Mouse (Mus musculus) megakaryocyte, adult 5-6 weeks (primary cell): ENCODE measurements around the gene Stx5a. TPM values are rescaled to one million over a fixed set of nuclear protein-coding genes. Genes with fewer than 3 reads are reported as not detected.
"Not testable (repeated sequence)": the region's sequence is repeated elsewhere in the genome, so short reads cannot be mapped to it uniquely, and the experiment has no call there.

Experiments used
- ATAC-seq: 2 replicates; pipeline ENCODE4 v1.8.0; 2016; ENCODE audit warnings: mild to moderate bottlenecking, inconsistent platforms; ENCODE audit not compliant: poor library complexity, severe bottlenecking
- total RNA-seq, 2 experiments: library from RNA; stranded (forward) in 1 of 2; stranded (reverse) in 1 of 2; fragments of 153-499, 151-499 nt in 1 of 2; fragments of 221-1000, 200-1000 nt in 1 of 2; gene quantifications; 2 replicates each; pipeline versions ENCODE4 v1.2.3 to v1.2.4; 2015 to 2017

The Stx5a gene
- total RNA-seq, 2 experiments from 2014 or later: 40.9 to 65.6 TPM

DNA sequence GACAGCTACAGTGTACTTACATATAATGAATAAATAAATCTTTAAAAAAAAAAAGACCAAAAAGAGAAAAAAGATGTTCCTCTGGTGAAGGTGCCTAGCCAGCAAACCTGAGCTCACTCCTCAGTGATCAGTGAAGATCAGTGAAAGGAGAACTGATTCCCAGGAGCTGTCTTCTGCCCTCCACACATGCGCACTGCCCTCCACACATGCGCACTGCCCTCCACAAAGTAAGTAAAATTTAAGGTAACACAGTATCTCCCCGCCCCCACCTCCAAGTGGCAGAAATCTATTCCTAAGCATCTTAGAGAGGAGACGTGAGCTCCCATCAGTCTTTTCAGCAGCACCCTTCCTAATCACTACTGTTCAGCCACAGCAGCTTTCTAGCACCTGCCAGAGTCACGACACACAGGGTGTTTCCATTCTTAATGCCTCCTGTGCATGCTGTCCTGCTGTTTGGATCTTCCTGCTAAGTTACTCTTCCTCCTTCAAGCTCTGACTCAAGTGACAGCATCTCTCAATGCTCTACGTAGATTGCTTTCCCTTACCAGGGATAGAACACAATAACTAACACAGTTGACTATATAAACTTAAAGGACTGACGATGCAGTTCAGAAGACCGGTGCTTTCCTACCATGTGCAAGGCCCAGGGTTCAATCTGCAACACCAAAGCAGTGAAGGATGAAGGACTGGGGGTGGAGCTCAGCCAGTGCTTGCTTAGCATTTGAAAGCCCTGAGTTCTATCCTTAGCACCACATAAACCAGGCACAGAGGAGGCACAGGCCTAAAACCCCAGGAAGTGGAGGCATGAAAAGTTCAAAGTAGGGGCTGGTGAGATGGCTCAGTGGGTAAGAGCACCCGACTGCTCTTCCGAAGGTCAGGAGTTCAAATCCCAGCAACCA lies 25.1 kb upstream of the Stx5a start:
- ATAC-seq: no peak

DNA sequence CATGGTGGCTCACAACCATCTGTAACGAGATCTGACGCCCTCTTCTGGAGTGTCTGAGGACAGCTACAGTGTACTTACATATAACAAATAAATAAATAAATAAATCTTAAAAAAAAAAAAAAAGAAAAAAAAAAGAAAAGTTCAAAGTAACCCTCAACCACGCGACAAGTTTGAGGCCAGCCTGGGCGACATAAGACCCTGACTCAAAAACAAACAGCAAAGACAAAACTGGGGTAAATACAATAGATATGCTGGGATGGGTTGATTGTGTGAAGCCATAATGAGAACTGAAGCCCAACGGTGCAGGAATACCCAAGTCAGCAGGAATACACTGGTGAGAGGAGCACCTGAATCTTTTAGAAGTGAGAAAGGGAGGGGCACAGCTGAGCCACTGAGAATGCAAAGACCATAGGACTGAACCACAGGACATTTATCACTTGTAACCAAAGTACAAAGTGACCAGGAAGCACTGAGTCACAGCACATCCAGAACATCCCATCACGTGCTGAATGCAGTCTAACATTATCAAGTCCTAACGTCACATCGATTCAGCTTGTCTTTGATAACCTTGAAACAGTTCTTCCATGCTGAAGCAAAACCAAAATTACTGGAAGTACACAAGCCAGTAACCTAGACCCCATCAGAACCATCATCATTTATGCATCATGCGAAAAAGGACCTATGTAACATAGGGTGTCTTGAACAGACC lies 24.3 kb upstream of the Stx5a start:
- no peak for ATAC-seq

- ATAC-seq: peak; percentile 49
Measured at GRCm38 (mm10) chr19:8718357-8718756, 22.9 kb upstream of the Stx5a start.

DNA sequence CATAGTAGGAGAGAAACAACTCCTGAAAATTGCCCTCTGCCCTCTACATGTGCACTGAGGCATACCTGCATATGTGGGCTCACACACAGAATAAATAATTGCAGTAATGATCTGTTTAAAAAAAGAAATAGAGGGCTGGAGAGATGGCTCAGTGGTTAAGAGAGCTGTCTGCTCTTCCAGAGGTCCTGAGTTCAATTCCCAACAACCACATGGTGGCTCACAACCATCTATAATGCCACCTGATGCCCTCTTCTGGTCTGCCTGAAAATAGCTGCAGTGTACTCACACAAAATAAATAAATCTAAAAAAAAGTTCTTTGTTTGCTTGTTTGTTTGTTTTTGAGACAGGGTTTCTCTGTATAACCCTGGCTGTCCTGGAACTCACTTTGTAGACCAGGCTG lies 22.2 kb upstream of the Stx5a start:
- not testable (repeated sequence) for ATAC-seq

GRCm38 (mm10) chr19:8721378-8721777 lies 19.8 kb upstream of the Stx5a start:
- ATAC-seq: no peak

- ATAC-seq: no peak
Measured at GRCm38 (mm10) chr19:8722021-8722420, 19.2 kb upstream of the Stx5a start.

DNA sequence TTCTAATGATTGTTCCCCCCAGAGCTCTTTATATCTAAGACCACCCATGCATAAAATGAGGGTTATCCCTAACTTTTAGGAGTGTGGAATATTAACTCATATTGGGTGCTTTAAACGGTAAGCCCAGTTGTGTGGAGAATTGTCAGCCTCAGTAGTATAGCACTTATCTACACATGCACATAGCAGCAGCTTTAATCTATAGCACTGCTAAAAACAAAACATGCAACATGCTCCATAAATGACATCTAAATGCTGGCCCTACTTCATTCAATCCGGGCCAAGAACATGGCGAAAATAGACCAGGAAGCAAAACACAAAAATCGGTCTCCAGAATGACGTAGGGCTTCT lies 18.7 kb upstream of the Stx5a start:
- no peak for ATAC-seq

GRCm38 (mm10) chr19:8722907-8723573 lies 18.2 kb upstream of the Stx5a start, which contains the start of gene Slc3a2:
Gene Slc3a2 (minus strand): TSS chr19:8723369.
- peak; percentile 92 for ATAC-seq

DNA sequence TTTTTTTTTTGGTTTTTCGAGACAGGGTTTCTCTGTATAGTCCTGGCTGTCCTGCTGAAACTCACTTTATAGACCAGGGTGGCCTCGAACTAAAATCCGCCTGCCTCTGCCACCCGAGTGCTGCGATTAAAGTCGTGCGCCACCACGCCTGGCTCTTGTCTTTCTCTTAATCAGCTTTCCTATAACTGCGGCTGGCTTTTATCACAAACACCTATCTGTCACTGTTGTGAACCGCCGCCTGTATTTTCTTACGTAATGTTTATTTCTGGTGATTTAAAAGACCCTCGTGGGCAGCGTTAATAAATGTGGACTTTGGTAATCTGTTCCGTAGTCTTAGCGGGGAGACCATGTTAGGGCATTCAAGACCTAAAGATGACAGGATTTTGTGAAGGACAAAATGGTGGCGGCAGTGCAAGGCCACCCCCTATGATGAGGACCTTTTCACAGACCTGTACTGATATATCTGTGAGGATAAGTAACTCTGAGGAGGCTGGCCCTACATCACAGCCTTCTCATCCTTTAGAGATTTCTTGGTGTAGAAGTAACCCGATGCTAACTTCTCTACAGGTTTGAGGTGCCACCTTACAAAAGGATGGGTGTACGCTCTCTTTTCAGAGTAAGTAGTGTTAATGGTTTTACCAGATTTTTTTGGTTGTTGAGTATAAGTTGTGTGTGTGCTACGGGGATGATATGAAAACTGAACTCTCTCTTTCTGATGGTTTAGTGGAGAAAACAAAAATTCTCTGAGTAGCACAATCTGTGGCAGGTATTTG lies 17.5 kb upstream of the Stx5a start:
- no peak for ATAC-seq

GRCm38 (mm10) chr19:8724392-8724791 lies 16.8 kb upstream of the Stx5a start:
- no peak for ATAC-seq

- ATAC-seq: no peak
Measured at GRCm38 (mm10) chr19:8725081-8725613, 16.1 kb upstream of the Stx5a start.

DNA sequence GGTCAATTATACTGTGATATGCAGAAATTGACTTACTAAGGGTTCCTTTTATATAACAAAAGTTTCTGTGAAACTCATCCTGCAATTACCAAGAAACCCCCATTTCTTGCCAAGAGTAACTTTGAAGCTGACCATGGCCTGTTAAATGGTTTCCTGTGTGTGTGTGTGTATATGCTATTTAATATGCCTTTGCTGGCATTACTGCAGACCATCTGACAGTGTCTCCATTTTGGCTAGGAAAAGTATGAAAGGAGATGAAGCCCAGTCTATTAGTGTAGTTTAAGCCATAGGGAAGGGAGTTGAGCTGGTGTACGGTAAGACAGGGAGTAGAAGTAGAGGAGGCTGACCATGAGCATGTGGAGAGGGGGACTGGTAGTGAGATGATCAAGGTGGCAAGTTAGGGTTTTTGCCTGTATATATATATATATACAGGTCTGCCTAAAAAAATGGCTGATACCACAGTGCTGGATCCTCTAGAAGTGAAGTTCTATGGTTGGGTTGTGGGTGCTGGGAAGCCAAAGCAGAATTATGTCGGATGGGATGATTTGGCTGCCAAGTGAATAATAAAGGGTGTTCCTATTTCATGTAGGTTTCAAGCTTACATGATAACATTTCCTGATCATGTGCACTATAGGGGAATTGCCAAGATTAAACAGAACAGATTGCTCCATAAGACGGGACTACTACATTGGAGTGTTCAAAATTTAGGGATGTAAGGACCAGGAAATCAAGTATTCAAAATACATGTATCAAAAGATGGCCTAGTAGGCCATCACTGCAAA lies 14.4 kb upstream of the Stx5a start:
- ATAC-seq: no peak

- ATAC-seq: no peak
Measured at GRCm38 (mm10) chr19:8727495-8728114, 13.6 kb upstream of the Stx5a start.

GRCm38 (mm10) chr19:8728335-8729099 lies 12.7 kb upstream of the Stx5a start:
- not testable (repeated sequence) for ATAC-seq

GRCm38 (mm10) chr19:8734334-8734733 lies 6.9 kb upstream of the Stx5a start:
- no peak for ATAC-seq

DNA sequence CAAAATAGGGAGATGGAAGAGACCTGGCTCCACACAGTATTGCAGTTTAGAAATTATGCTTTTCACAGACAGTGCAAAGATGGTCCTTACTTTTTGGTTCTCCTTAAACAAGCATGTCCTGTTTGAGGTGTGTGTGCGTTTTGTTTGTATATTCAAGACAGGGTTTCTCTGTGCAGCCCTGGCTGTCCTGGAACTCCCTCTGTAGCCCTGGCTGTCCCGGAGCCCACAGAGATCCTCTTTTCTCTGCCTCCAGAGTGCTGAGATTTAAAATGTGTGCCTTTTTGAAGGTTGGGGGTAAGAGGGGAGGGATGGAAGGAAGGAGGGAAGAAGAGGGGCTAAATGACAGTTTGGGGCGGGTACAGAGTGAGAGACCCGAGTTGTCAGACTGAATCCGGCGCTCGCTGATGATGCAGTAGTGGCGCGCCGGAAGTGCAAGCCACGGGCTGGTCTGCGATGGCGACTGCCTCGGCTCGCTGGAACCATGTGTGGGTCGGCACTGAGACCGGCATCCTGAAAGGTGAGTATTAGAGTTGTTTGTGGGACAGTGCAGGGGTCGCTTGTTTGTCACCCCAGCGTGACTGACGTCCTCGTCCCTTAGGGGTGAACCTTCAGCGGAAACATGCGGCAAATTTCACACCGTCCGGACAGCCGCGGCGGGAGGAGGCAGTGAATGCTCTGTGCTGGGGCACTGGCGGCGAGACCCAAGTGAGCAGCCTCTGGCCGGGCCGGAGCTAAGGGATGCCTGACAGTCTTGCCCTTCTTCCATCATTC lies 5.6 kb upstream of the Stx5a start, which contains the start of gene Wdr74:
Wdr74 (plus strand) TSS at position 439 of the 771 bp plus-strand sequence.
- ATAC-seq: peak; percentile 100

- no peak for ATAC-seq
Measured at GRCm38 (mm10) chr19:8736160-8736467, 5.1 kb upstream of the Stx5a start.

GRCm38 (mm10) chr19:8738911-8739310 lies 2.3 kb upstream of the Stx5a start:
- no peak for ATAC-seq
